Mouse (Mus musculus) kidney, embryonic 14.5 days (tissue): ENCODE measurements around the gene Gm17067. TPM values are rescaled to one million over a fixed set of nuclear protein-coding genes. Genes with fewer than 3 reads are reported as not detected.
"Not testable (repeated sequence)": the region's sequence is repeated elsewhere in the genome, so short reads cannot be mapped to it uniquely, and the experiment has no call there.

Source experiments
- ATAC-seq: fragments of 200-750 bp; cut with Nextera tagmentation; 2 replicates; pipeline ENCODE4 v1.8.0; 2017; ENCODE audit warnings: moderate number of reproducible peaks, mild to moderate bottlenecking, moderate TSS enrichment, moderate library complexity; ENCODE audit not compliant: low FRiP score, low TSS enrichment
- H3K27ac ChIP-seq: fragments of 300-500 bp; sonication (generic); 2 replicates; pipeline ENCODE4 v1.5.1; 2014; ENCODE audit warnings: low read depth, mild to moderate bottlenecking, low read length, moderate library complexity, mixed read lengths
- H3K27me3 ChIP-seq: fragments of 300-500 bp; sonication (generic); 2 replicates; pipeline ENCODE4 v1.6.1; 2014; ENCODE audit warnings: mild to moderate bottlenecking, low read length; ENCODE audit not compliant: control insufficient read depth, insufficient read depth
- H3K36me3 ChIP-seq: fragments of 300-500 bp; sonication (generic); 2 replicates; pipeline ENCODE4 v1.6.1; 2014; ENCODE audit warnings: low read length, mixed read lengths; ENCODE audit not compliant: control insufficient read depth, insufficient read depth
- H3K4me1 ChIP-seq: fragments of 300-500 bp; sonication (generic); 2 replicates; pipeline ENCODE4 v1.6.1; 2014; ENCODE audit warnings: low read length, mixed read lengths; ENCODE audit not compliant: control insufficient read depth, insufficient read depth
- H3K4me2 ChIP-seq: fragments of 300-500 bp; sonication (generic); replicated peaks from 2 replicates; pipeline ENCODE4 v1.6.1; 2014; ENCODE audit warnings: low read depth, mild to moderate bottlenecking, low read length
- H3K4me3 ChIP-seq: fragments of 300-500 bp; sonication (generic); 2 replicates; pipeline ENCODE4 v1.5.1; 2014; ENCODE audit warnings: mild to moderate bottlenecking, low read length
- H3K9ac ChIP-seq: fragments of 300-500 bp; sonication (generic); 2 replicates; pipeline ENCODE4 v1.6.1; 2014; ENCODE audit warnings: low read depth, mild to moderate bottlenecking, low read length, moderate library complexity
- H3K9me3 ChIP-seq: fragments of 300-500 bp; sonication (generic); 2 replicates; pipeline ENCODE4 v1.6.1; 2016; ENCODE audit warnings: low read length; ENCODE audit not compliant: control insufficient read depth
- WGBS: fragments of 180-500 bp; shearing (Covaris S2); extraction: QIAGEN DNeasy Blood & Tissue Kit; methylation state at CpG from one replicate; pipeline ENCODE4 v1.1.7; 2014; 5-methylcytosine and 5-hydroxymethylcytosine counted together
- polyA plus RNA-seq: library from polyadenylated mRNA; unstranded; fragments of >200 nt; fragmentation: Nextera tagmentation; extraction: Ambion mirVana; gene quantifications from 2 replicates; pipeline ENCODE4 v1.2.1, GENCODE M21; 2014

Gm17067 gene
- polyA plus RNA-seq, result 0.07 TPM in 1 of 2 replicates, not detected in the other

DNA sequence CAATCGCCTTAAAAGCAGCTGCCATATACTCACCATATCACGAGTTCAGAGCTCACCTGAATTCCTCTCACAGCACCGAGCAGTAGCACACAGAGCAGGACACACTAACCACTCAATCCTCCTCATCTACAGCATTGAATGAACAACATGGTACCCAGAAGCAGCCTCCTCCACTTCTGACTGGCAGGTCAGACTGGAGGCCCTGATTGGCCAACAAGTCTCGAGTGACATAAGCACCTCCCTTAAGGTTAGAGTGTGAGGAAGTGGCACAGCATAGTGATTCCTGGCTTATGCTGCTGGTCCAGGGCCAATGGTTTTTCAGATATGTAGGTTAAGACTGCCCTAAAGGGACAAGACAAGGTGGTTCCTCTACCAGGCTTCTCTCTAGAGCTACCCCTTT lies at the start of gene Gm17067:
Gene Gm17067 (minus strand): TSS at position 101 of the 400 bp plus-strand sequence.
- 92% methylated on average over 4 of the region's 4 CpGs for WGBS
- not testable (repeated sequence) for H3K27me3 ChIP-seq, H3K36me3 ChIP-seq, ATAC-seq, H3K4me3 ChIP-seq, H3K9ac ChIP-seq, H3K4me1 ChIP-seq, H3K27ac ChIP-seq, H3K9me3 ChIP-seq, H3K4me2 ChIP-seq

DNA sequence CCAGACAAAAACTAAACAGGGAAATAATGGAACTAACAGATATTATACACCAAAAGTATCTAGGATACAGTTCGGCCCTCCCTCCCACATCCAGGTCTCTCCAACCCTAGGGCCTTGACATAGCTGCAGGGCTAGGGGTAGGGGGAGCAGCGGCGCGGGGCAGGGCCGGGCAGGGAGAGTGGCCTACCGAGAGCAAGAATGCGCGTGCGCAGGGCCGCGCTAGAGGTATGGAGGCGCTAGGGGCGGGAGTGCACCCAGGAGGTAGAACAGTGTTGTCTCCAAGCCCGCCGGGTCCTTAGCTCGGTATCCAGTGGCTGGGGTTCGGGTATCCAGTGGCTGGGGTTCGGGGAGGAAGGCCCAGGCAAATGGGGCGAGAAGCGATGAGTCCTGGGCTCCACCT lies 23.0 kb upstream of the Gm17067 start:
- H3K27ac ChIP-seq, result no peak overlapping the region
- H3K4me1 ChIP-seq, result no peaks in the 10 kb centered on the region
- H3K4me2 ChIP-seq, result no peak overlapping the region
- no peaks in the 10 kb centered on the region for H3K27me3 ChIP-seq
- H3K4me3 ChIP-seq, result no peak overlapping the region
- ATAC-seq, result no peak
- no peaks in the 10 kb centered on the region for H3K9me3 ChIP-seq
- H3K36me3 ChIP-seq, result no peaks in the 10 kb centered on the region
- no peak overlapping the region for H3K9ac ChIP-seq
- 61% methylated on average over 19 of the region's 20 CpGs for WGBS

DNA sequence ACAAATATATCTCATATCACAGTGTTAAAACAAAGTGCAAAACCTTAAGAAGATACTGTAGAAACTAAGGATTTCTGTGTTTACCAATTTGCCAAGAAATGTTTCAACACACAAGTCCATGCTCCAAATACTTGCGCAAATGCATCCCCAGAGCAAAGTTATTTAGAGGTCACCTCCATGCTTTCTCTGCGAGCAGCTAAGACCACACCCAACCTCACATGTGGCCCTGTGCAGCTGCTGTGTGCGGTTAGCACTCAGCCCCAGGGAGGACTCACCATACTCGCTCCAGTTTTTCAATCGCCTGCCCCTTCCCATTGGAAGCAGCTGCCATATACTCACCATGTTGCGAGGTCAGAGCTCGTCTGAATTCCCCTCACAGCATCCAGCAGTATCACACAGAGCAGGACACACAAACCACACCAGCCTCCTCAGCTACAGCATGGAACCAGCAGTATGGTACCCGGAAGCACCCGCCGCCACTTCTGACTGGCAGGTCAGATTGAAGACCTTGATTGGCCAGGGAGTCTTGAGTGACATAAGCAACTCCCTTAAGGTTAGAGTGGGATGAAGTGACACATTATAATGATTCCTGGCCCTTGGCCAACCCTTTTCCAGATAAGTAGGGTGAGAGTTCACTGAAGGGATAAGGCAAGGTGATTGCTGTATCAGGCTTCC lies 11.9 kb upstream of the Gm17067 start:
- Histone ChIP-seq H3K9ac (no peak overlapping the region), H3K36me3 (no peaks in the 10 kb centered on the region), H3K4me1 (no peaks in the 10 kb centered on the region), H3K9me3 (no peaks in the 10 kb centered on the region), H3K4me2 (no peak overlapping the region), H3K4me3 (no peak overlapping the region), H3K27me3 (no peaks in the 10 kb centered on the region), H3K27ac (no peak overlapping the region)
- 89% methylated on average over 10 of the region's 10 CpGs for WGBS
- ATAC-seq, result no peak

DNA sequence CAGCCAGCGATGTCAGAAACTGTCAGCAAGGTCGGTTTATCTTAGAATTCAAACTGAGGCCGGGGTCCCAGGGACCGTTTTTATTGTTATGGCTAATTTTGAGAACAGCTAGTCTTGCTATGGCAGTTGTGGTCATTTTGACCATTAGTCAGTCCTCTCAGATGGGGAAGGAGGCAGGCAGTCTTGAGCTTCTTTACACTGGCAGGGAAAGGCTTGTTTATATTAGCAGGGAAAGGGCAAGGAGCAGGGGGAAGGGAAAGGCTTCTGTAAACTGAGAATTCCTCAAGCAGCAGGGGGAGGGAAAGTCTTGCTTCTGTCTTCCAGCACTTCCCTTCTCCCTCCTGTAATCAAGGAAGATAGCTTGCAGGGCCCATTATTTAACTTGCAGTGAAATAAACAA lies 33.6 kb downstream of the Gm17067 start:
- not testable (repeated sequence) for H3K36me3 ChIP-seq, H3K9me3 ChIP-seq, H3K4me1 ChIP-seq, H3K27ac ChIP-seq, H3K27me3 ChIP-seq
- Histone ChIP-seq H3K9ac (peak overlapping the region; percentile 58), H3K4me2 (peak overlapping the region; percentile 44), H3K4me3 (peak overlapping the region; percentile 54)
- ATAC-seq, result peak; percentile 60; the same call in 1 of the 2 replicates
- WGBS, result 0% methylated on average over 4 of the region's 4 CpGs

DNA sequence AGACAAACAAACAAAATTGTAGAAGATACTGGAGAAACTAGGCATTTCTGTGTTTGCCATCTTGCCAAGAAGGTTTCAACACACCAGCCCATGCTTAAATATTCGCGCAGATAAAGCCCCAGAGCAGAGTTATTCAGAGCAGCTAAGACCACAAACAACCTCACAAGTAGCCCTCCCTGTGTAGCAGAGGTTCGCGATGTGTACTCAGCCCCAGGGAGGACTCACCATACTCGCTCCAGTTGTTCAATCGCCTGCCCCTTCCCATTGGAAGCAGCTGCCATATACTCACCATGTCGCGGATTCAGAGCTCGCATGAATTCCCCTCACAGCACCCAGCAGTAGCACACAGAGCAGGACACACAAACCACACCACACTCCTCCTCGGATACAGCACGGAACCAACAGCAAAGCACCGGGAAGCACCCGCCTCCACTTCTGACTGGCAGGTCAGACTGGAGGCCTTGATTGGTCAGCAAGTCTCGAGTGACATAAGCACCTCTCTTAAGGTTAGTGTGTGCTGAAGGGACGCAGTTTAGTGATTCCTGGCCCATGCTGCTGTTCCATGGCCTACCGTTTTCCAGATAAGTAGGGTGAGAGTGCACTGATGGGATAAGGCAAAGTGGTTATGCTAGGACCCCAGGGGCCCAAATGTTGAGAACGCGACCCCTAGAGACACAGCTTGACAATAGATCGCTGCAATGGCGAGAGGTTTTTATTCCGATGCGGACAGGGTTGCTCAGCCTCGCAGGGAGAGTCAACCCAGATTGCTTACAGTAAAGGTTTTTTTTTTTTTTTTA lies 34.3 kb downstream of the Gm17067 start, which contains the start of gene Zfp975:
Gene Zfp975 (minus strand): TSS at position 381 of the 797 bp plus-strand sequence.
- H3K36me3 ChIP-seq, result not testable (repeated sequence)

DNA sequence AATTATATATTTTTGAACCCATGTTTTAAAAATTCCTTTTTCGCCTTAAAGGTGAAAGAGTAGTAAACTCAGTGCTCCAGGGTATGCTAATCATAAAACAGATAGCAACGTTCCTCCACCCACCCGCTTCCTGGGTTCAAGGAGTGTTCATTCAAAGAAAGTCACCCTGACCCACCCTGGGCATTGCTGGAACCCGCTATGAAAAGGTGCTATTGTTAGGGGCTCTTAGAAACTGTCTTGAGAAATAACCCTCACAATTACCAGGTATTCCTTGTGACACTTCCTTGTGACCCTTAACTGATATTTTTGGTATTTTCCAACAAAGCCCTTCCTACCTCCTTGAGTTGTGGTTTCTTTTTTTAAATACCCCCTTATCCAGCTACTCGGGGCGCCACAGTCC lies 46.7 kb downstream of the Gm17067 start:
- 88% methylated on average over 6 of the region's 6 CpGs for WGBS
- not testable (repeated sequence) for H3K4me1 ChIP-seq, ATAC-seq, H3K4me3 ChIP-seq, H3K27me3 ChIP-seq, H3K9ac ChIP-seq, H3K36me3 ChIP-seq, H3K4me2 ChIP-seq, H3K27ac ChIP-seq
- H3K9me3 ChIP-seq, result peaks cover 11% of the 10 kb centered on the region; the same call in 1 of the 2 replicates

More for the DNA sequence above, 34.3 kb downstream of the Gm17067 start, which contains the start of gene Zfp975:
- not testable (repeated sequence) for H3K9me3 ChIP-seq, H3K27me3 ChIP-seq, H3K4me1 ChIP-seq
- Histone ChIP-seq H3K4me3 (peak within 1 kb of the TSS; percentile 54), H3K9ac (peak within 1 kb of the TSS; percentile 58), H3K27ac (peak within 1 kb of the TSS; percentile 51; the same call in 1 of the 2 replicates), H3K4me2 (peak within 1 kb of the TSS; percentile 44)
- ATAC-seq, result peak; percentile 100
- under 1% methylated on average over 23 of the region's 23 CpGs for WGBS

DNA sequence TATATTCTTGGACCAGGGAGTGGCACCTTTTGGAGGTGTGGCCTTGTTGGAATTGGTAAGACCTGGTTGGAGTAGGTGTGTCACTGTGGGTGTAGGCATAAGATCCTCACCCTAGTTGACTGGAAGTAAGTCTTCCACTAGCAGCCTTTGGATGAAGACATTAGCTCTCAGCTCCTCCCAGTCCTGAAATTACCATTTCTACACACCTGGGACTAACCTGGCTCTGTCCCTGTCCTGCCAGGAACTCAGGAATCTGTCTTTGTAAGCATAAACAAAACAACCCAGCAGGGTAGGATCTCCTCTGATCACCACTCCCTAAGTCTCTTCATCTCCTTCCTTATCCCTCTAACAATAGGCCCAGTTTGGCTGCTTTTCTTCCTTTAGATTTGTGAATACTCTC lies 47.2 kb downstream of the Gm17067 start:
- H3K36me3 ChIP-seq, H3K4me3 ChIP-seq, H3K9ac ChIP-seq, H3K4me2 ChIP-seq, ATAC-seq, H3K4me1 ChIP-seq, H3K27ac ChIP-seq, H3K27me3 ChIP-seq: not testable (repeated sequence)
- peaks cover 11% of the 10 kb centered on the region; the same call in 1 of the 2 replicates for H3K9me3 ChIP-seq

DNA sequence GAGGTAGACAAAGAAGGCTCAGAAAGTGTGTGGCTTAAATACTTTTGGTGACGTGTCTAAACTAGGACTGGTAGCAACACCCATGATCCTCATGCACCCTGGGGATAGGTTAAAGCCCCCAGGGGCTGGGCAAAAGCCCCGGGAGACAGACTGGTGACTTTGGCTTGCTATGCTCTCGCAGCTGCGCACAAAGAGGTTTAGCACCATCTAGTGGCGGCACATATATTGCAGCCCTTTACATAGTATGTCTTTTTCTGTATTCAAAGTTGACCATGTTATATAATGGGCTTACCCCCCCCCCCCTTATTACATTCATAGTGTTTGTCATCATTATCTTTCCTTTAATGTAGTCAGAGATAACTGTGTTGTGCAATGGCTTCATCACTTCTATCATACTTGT lies 66.7 kb downstream of the Gm17067 start:
- H3K9ac ChIP-seq, H3K4me1 ChIP-seq, H3K27ac ChIP-seq, H3K4me2 ChIP-seq, ATAC-seq, H3K9me3 ChIP-seq, H3K4me3 ChIP-seq, H3K36me3 ChIP-seq, H3K27me3 ChIP-seq: not testable (repeated sequence)
- 84% methylated on average over 4 of the region's 5 CpGs for WGBS
